Mouse (Mus musculus): Measurements from ENCODE around the gene Wbp2nl.

The Wbp2nl gene

GRCm38 (mm10) chr15:82319613-82320012, 20.9 kb downstream of the Wbp2nl start:
- no peak for DNase-seq (ENCODE audit: low spot score in 2 of 2)

- DNase-seq (ENCODE audit: low spot score in 2 of 2), result no peak
Observed at GRCm38 (mm10) chr15:82322195-82322594, 23.4 kb downstream of the Wbp2nl start.

- DNase-seq (ENCODE audit: low spot score in 2 of 2), result no peak
Observed at GRCm38 (mm10) chr15:82325382-82325781, 26.6 kb downstream of the Wbp2nl start.

GRCm38 (mm10) chr15:82335194-82335593, 36.4 kb downstream of the Wbp2nl start:
- DNase-seq (ENCODE audit: low spot score in 2 of 2), result no peak

- DNase-seq (ENCODE audit: low spot score in 2 of 2), result no peak
Observed at GRCm38 (mm10) chr15:82336629-82337028, 37.9 kb downstream of the Wbp2nl start.

- DNase-seq (ENCODE audit: low spot score in 2 of 2), result no peak
Observed at GRCm38 (mm10) chr15:82337875-82338274, 39.1 kb downstream of the Wbp2nl start.

GRCm38 (mm10) chr15:82338593-82339112, 39.9 kb downstream of the Wbp2nl start, which contains the start of the genes Naga, Pheta2 and Smdt1:
Naga (minus strand) TSS chr15:82338925.
Pheta2 (plus strand) TSS chr15:82338942.
Smdt1 (plus strand) TSS chr15:82338959.
- DNase-seq (ENCODE audit: low spot score in 2 of 2), result peak; percentile 96 to 97

- no peak for DNase-seq (ENCODE audit: low spot score in 2 of 2)
Observed at GRCm38 (mm10) chr15:82339150-82339549, 40.4 kb downstream of the Wbp2nl start.

- DNase-seq (ENCODE audit: low spot score in 2 of 2), result no peak
Observed at GRCm38 (mm10) chr15:82339634-82340254, 41.0 kb downstream of the Wbp2nl start.

- DNase-seq (ENCODE audit: low spot score in 2 of 2), result no peak
Observed at GRCm38 (mm10) chr15:82340414-82341035, 41.8 kb downstream of the Wbp2nl start.

GRCm38 (mm10) chr15:82341036-82341501, 42.3 kb downstream of the Wbp2nl start:
- DNase-seq (ENCODE audit: low spot score in 2 of 2), result peak; percentile 63 to 70

- DNase-seq (ENCODE audit: low spot score in 2 of 2), result peak; percentile 45 to 57
Observed at GRCm38 (mm10) chr15:82341675-82342542, 43.2 kb downstream of the Wbp2nl start.

- no peak for DNase-seq (ENCODE audit: low spot score in 2 of 2)
Observed at GRCm38 (mm10) chr15:82342543-82342935, 43.8 kb downstream of the Wbp2nl start.

- no peak for DNase-seq (ENCODE audit: low spot score in 2 of 2)
Observed at GRCm38 (mm10) chr15:82343368-82344287, 44.9 kb downstream of the Wbp2nl start.

- DNase-seq (ENCODE audit: low spot score in 2 of 2), result no peak
Observed at GRCm38 (mm10) chr15:82344971-82345370, 46.2 kb downstream of the Wbp2nl start.

- peak; percentile 95 to 96 for DNase-seq (ENCODE audit: low spot score in 2 of 2)
Observed at GRCm38 (mm10) chr15:82345820-82346470, 47.2 kb downstream of the Wbp2nl start.

- DNase-seq (ENCODE audit: low spot score in 2 of 2), result no peak
Observed at GRCm38 (mm10) chr15:82346580-82347302, 48.0 kb downstream of the Wbp2nl start.

- DNase-seq (ENCODE audit: low spot score in 2 of 2), result no peak
Observed at GRCm38 (mm10) chr15:82347303-82347676, 48.5 kb downstream of the Wbp2nl start.

GRCm38 (mm10) chr15:82347852-82348251, 49.1 kb downstream of the Wbp2nl start:
- no peak for DNase-seq (ENCODE audit: low spot score in 2 of 2)

All from spleen, postnatal 14 days (tissue).